Mouse (Mus musculus) intestine, embryonic 16.5 days (tissue): ENCODE results near the gene Sema4d. TPM values are rescaled to one million over a fixed set of nuclear protein-coding genes. Genes with fewer than 3 reads are reported as not detected.

Source experiments
- ATAC-seq: fragments of 200-750 bp; cut with Nextera tagmentation; 2 replicates; pipeline ENCODE4 v1.8.0; 2017; ENCODE audit warnings: moderate TSS enrichment, moderate library complexity
- H3K27ac ChIP-seq: fragments of 300-500 bp; sonication (generic); 2 replicates; pipeline ENCODE4 v1.5.1; 2014; ENCODE audit warnings: mild to moderate bottlenecking, low read length
- H3K27me3 ChIP-seq: fragments of 300-500 bp; sonication (generic); replicated peaks from 2 replicates; pipeline ENCODE4 v1.6.1; 2014; ENCODE audit warnings: low read length, control low read depth, mixed read lengths; ENCODE audit not compliant: control insufficient read depth, insufficient read depth
- H3K36me3 ChIP-seq: fragments of 300-500 bp; sonication (generic); 2 replicates; pipeline ENCODE4 v1.6.1; 2014; ENCODE audit warnings: low read length, control low read depth; ENCODE audit not compliant: control insufficient read depth, insufficient read depth
- H3K4me1 ChIP-seq: fragments of 300-500 bp; sonication (generic); 2 replicates; pipeline ENCODE4 v1.6.1; 2014; ENCODE audit warnings: low read length, control low read depth, mixed read lengths; ENCODE audit not compliant: control insufficient read depth, insufficient read depth
- H3K4me2 ChIP-seq: fragments of 300-500 bp; sonication (generic); 2 replicates; pipeline ENCODE4 v1.6.1; 2014; ENCODE audit warnings: low read depth, low read length, control low read depth
- H3K4me3 ChIP-seq: fragments of 300-500 bp; sonication (generic); 2 replicates; pipeline ENCODE4 v1.5.1; 2014; ENCODE audit warnings: mild to moderate bottlenecking, low read length
- H3K9ac ChIP-seq: fragments of 300-500 bp; sonication (generic); 2 replicates; pipeline ENCODE4 v1.6.1; 2014; ENCODE audit warnings: low read depth, low read length
- H3K9me3 ChIP-seq: fragments of 300-500 bp; sonication (generic); 2 replicates; pipeline ENCODE4 v1.6.1; 2016; ENCODE audit warnings: low read length, control low read depth; ENCODE audit not compliant: control insufficient read depth
- WGBS: fragments of 180-500 bp; shearing (Covaris S2); extraction: QIAGEN DNeasy Blood & Tissue Kit; methylation state at CpG from one replicate; pipeline ENCODE4 v1.1.7; 2014; 5-methylcytosine and 5-hydroxymethylcytosine counted together
- polyA plus RNA-seq: library from polyadenylated mRNA; unstranded; fragments of >200 nt; fragmentation: Nextera tagmentation; extraction: Ambion mirVana; gene quantifications from 2 replicates; pipeline ENCODE4 v1.2.1, GENCODE M21; 2015

Gene Sema4d
- polyA plus RNA-seq, 1 experiment from 2014 or later, result 5.7 TPM

DNA sequence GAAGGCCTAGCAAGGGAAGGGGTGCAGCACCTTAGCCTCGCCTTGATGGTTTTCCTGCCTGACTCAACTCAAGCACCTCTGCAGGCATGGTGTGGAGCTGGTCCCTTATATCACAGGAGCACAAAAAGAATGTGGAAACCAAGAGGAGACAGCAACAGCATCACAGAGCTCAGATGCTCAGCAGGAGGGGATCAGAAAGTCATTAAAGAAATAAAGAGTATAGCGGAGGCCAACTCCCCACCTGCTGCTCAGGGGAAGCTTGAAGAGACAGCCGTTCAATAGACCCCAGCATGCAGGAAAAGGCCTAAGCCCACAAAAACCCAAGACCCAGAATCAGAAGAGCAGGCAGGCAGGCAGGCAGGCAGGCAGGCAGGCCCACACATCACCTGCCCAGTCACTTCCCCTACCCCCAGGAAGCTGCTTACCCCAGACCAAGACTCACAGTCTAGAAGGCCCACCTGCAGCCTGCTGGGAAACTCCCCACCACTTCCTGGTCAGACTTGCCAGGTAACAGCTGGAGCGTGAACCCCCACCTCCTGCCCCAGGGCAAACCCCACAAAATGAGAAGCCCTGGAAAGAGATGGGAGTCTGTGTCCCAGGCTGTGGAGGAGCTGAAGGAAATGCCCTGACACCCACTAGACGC lies 39.6 kb downstream of the Sema4d start:
- Histone ChIP-seq H3K27ac (no peak overlapping the region), H3K4me3 (no peak overlapping the region), H3K36me3 (no peaks in the 10 kb centered on the region), H3K9ac (no peak overlapping the region), H3K9me3 (no peaks in the 10 kb centered on the region), H3K27me3 (no peaks in the 10 kb centered on the region), H3K4me1 (peaks cover 13% of the 10 kb centered on the region), H3K4me2 (no peak overlapping the region)
- no peak for ATAC-seq
- WGBS, result 79% methylated on average over 5 of the region's 5 CpGs

- ATAC-seq, result no peak
- H3K27me3 ChIP-seq, result no peaks in the 10 kb centered on the region
- H3K36me3 ChIP-seq, result no peaks in the 10 kb centered on the region
- H3K27ac ChIP-seq, result no peak overlapping the region
- H3K9ac ChIP-seq, result no peak overlapping the region
- peaks cover 16% of the 10 kb centered on the region for H3K4me1 ChIP-seq
- no peak overlapping the region for H3K4me3 ChIP-seq
- no peaks in the 10 kb centered on the region for H3K9me3 ChIP-seq
- no peak overlapping the region for H3K4me2 ChIP-seq
- WGBS, result 55% methylated on average over 6 of the region's 6 CpGs
Observed at GRCm38 (mm10) chr13:51753168-51753465, 40.4 kb downstream of the Sema4d start.

DNA sequence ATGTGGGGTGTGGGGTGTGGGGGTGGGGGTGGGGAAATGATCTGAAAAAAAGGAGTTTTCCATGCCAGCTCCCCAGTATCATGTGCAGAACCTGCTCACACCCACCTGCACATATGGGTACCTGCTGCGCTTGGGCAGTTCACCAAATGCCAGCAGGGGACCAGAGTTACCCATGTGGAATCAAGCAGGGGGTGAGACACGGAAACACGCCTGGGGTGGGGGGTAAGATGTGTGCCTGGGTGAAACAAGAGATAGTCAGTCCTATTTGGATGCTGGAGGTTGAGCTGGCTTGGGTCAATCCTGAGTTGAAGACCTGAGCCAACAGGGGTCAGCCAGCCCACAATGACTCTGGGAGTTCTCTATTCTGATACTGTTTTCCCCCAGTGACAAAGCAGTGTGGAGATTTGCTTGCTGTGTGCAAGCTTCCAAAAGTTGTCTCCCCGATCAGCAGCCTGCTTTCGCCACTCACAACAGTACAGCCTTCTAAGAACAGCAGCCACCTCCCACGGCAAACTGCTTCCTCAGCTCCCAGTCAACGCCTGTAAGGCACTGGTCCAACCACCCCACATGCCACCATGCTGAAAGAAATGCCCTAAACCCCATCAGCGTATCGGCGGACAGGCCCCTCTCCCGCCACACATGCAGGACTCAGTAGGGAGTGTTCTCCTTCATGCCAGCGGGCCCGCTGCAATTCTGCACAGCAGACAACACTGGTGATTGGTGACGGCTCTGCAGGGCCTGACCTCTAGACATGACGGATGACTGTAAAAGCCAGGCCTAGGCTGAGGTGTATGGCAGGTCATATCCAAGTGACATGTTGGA lies 41.0 kb downstream of the Sema4d start:
- Histone ChIP-seq H3K27me3 (no peaks in the 10 kb centered on the region), H3K36me3 (no peaks in the 10 kb centered on the region), H3K4me3 (no peak overlapping the region), H3K27ac (no peak overlapping the region), H3K9me3 (no peaks in the 10 kb centered on the region), H3K4me2 (no peak overlapping the region), H3K4me1 (peaks cover 22% of the 10 kb centered on the region), H3K9ac (no peak overlapping the region)
- WGBS, result 68% methylated on average over 15 of the region's 15 CpGs
- ATAC-seq, result no peak

- H3K27me3 ChIP-seq, result no peaks in the 10 kb centered on the region
- ATAC-seq, result no peak
- no peak overlapping the region for H3K9ac ChIP-seq
- H3K36me3 ChIP-seq, result no peaks in the 10 kb centered on the region
- 74% methylated on average over 14 of the region's 14 CpGs for WGBS
- no peak overlapping the region for H3K4me2 ChIP-seq
- no peak overlapping the region for H3K27ac ChIP-seq
- no peaks in the 10 kb centered on the region for H3K9me3 ChIP-seq
- peaks cover 9% of the 10 kb centered on the region for H3K4me1 ChIP-seq
- H3K4me3 ChIP-seq, result no peak overlapping the region
Observed at GRCm38 (mm10) chr13:51749578-51750345, 43.8 kb downstream of the Sema4d start.

- 64% methylated on average over 12 of the region's 12 CpGs for WGBS
Observed at GRCm38 (mm10) chr13:51748009-51748552, 45.5 kb downstream of the Sema4d start.

DNA sequence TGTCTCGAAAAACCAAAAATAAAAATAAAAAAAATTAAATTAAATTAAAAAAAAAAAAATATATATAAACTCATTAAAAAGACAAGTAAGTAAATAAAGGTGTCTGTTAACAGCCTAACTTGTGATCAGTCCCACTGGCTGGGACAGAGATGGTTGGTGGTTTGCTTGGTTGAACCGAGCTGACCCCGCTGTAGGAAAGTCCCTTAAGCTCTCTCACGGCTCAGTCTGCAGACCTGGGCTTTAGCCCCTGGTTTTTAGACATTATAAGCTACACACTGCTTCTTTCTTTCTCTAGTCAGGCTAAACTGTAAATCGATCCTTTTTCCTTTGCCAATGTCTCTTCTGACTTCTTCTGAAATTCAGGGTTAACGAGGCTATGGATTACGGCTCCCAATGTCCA lies 46.5 kb downstream of the Sema4d start:
- Histone ChIP-seq H3K9ac (no peak overlapping the region), H3K4me1 (peaks cover 9% of the 10 kb centered on the region), H3K27ac (no peak overlapping the region), H3K36me3 (no peaks in the 10 kb centered on the region), H3K4me2 (no peak overlapping the region), H3K4me3 (no peak overlapping the region), H3K27me3 (no peaks in the 10 kb centered on the region), H3K9me3 (no peaks in the 10 kb centered on the region)
- ATAC-seq, result no peak
- WGBS, result 91% methylated on average over 7 of the region's 7 CpGs

More at GRCm38 (mm10) chr13:51748009-51748552, 45.5 kb downstream of the Sema4d start:
- H3K9me3 ChIP-seq, result no peaks in the 10 kb centered on the region
- H3K4me3 ChIP-seq, result no peak overlapping the region
- peak overlapping the region; percentile 40; the same call in 1 of the 2 replicates for H3K9ac ChIP-seq
- no peak overlapping the region for H3K27ac ChIP-seq
- no peaks in the 10 kb centered on the region for H3K36me3 ChIP-seq
- peak; percentile 86 for ATAC-seq
- peaks cover 9% of the 10 kb centered on the region for H3K4me1 ChIP-seq
- no peak overlapping the region for H3K4me2 ChIP-seq
- H3K27me3 ChIP-seq, result no peaks in the 10 kb centered on the region

DNA sequence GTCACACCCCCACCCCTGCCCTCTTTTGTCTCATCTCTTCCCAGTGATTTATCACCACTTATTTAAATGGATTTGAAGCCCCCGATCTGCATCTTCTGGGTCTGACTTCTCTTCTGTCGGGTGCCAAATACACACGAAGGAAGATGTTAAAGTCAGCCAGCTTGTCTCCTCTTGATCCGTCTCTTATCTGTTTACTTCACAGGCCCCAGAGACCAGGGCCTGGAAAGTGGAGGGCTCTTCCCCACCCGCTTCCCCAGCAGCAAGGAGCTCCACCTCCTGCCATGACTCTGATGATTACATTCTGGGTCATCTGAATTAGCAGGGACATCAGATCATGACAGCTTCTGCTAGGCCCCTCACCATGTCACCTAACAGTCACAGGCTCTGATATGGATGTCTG lies 47.7 kb downstream of the Sema4d start:
- Histone ChIP-seq H3K9me3 (no peaks in the 10 kb centered on the region), H3K27me3 (no peaks in the 10 kb centered on the region), H3K27ac (no peak overlapping the region), H3K9ac (no peak overlapping the region), H3K4me3 (no peak overlapping the region), H3K36me3 (no peaks in the 10 kb centered on the region), H3K4me2 (no peak overlapping the region), H3K4me1 (peaks cover 9% of the 10 kb centered on the region)
- ATAC-seq, result no peak
- WGBS, result 36% methylated on average over 5 of the region's 5 CpGs

DNA sequence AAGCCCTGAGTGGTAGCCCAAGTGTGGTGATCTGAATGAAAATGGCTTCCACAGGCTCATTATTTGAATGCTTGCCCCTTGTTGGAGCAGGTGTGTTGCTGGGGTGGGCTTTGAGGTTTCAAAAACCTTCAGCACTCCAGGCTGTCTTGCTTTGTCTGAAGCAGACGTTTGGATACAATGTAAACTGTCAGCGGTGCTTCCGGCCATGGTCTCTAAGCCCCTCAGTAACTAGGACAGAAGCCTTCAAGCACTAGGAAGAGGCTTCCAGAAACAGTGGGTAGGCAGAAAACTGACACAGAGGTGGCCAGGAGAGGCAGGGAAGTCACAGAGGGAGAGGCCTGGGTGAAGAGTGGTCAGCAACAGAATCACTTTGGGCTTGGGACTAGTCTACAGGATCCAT lies 49.7 kb downstream of the Sema4d start:
- H3K27me3 ChIP-seq, result no peaks in the 10 kb centered on the region
- no peak overlapping the region for H3K27ac ChIP-seq
- H3K9ac ChIP-seq, result no peak overlapping the region
- 60% methylated on average over 3 of the region's 3 CpGs for WGBS
- H3K4me1 ChIP-seq, result peaks cover 9% of the 10 kb centered on the region
- no peak overlapping the region for H3K4me2 ChIP-seq
- no peak for ATAC-seq
- H3K36me3 ChIP-seq, result no peaks in the 10 kb centered on the region
- H3K4me3 ChIP-seq, result no peak overlapping the region
- H3K9me3 ChIP-seq, result no peaks in the 10 kb centered on the region

DNA sequence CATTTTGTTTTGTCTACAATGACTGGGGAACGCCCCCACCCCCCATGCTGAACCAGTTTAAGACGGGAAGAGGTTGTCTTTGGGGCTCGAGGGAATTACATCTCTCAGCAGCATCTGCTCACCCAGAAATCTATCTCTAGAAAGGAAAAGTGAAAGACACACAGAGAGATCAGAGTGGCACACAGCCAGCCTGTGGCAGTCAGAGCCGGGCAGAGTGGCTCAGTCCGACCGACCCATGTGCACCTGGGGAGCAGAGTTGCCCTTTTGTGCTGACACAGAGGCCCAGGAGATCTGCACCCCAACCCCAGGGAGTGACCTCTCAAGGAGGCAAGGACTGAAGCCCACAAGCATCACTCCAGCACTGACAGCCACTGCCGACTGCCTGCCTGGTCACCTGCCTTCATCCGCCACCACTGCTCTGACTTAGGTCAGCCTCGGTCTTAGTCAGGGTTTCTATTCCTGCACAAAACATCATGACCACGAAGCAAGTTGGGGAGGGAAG lies 50.9 kb downstream of the Sema4d start:
- Histone ChIP-seq H3K27me3 (no peaks in the 10 kb centered on the region), H3K9ac (no peak overlapping the region), H3K4me1 (0 out of 2 replicates have a peak, but pooled peaks cover under 1% of the 10 kb centered on the region), H3K4me3 (no peak overlapping the region), H3K4me2 (no peak overlapping the region), H3K27ac (no peak overlapping the region), H3K9me3 (no peaks in the 10 kb centered on the region), H3K36me3 (no peaks in the 10 kb centered on the region)
- WGBS, result 86% methylated on average over 10 of the region's 10 CpGs
- ATAC-seq, result no peak
